Mouse (Mus musculus): ENCODE results near the gene Gstz1. TPM values are rescaled to one million over a fixed set of nuclear protein-coding genes. Genes with fewer than 3 reads are reported as not detected.
"Not testable (repeated sequence)": the region's sequence is repeated elsewhere in the genome, so short reads cannot be mapped to it uniquely, and the experiment has no call there.

Gstz1 gene
- polyA plus RNA-seq, 1 experiment = 93.6 TPM

DNA sequence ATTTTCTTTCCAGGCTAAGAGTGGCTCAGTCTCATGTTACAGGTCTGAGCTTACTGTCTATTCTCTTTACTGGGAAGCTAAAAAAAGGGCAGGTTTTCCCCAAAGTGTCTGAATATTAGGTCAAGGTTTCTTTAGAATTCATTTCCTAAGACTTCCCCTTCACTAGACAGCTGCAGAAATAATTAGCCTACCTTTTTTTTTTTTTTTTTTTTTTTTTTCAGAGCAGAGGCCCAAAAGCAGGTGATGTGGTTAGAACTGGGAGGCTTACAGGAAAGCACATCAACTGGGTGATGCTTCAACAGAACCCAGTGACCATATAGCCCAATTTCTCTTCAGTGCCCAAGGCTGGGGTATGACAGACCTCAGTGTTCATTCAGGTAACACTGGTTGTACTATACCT lies 49.3 kb downstream of the Gstz1 start:
- Histone ChIP-seq H3K4me1 (ENCODE audit: control insufficient read depth, insufficient read depth, low read length) (peaks cover 6% of the 10 kb centered on the region; the same call in 1 of the 2 replicates), H3K4me3 (ENCODE audit: insufficient read depth, low read length) (no peak overlapping the region), H3K27ac (ENCODE audit: insufficient read depth, low read length) (no peak overlapping the region)
- TF ChIP-seq CTCF (IDR thresholded peaks at IDR 0.05; ENCODE audit: extremely low read depth, insufficient read depth, low read length) (no peak), POLR2A (IDR thresholded peaks at IDR 0.05; ENCODE audit: extremely low read depth, insufficient read depth, low read length) (no peak)

DNA sequence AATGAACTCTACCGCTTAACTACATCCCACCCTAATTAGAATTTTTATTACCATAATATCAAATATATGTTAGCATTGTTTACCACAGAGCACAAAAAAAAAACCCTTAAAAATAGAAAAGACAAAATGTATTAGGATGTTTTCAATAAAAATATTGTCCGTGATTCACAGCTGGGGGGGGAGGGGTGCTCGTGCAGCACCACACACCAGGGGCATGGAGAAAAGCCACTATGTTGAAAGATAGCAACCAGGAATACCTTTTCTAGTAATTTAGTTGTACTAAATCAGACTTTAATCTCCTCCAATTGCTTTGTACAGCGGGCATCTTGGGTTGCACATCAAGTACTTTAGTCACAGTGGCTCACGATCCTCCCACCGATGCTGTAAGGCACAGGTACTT lies 51.8 kb downstream of the Gstz1 start:
- no peak for TF ChIP-seq POLR2A (IDR thresholded peaks at IDR 0.05; ENCODE audit: extremely low read depth, insufficient read depth, low read length)
- no peak for TF ChIP-seq CTCF (IDR thresholded peaks at IDR 0.05; ENCODE audit: extremely low read depth, insufficient read depth, low read length)
- H3K27ac ChIP-seq (ENCODE audit: insufficient read depth, low read length) = no peak overlapping the region
- peaks cover 6% of the 10 kb centered on the region; the same call in 1 of the 2 replicates for H3K4me1 ChIP-seq (ENCODE audit: control insufficient read depth, insufficient read depth, low read length)
- H3K4me3 ChIP-seq (ENCODE audit: insufficient read depth, low read length) = peak overlapping the region; percentile 78

DNA sequence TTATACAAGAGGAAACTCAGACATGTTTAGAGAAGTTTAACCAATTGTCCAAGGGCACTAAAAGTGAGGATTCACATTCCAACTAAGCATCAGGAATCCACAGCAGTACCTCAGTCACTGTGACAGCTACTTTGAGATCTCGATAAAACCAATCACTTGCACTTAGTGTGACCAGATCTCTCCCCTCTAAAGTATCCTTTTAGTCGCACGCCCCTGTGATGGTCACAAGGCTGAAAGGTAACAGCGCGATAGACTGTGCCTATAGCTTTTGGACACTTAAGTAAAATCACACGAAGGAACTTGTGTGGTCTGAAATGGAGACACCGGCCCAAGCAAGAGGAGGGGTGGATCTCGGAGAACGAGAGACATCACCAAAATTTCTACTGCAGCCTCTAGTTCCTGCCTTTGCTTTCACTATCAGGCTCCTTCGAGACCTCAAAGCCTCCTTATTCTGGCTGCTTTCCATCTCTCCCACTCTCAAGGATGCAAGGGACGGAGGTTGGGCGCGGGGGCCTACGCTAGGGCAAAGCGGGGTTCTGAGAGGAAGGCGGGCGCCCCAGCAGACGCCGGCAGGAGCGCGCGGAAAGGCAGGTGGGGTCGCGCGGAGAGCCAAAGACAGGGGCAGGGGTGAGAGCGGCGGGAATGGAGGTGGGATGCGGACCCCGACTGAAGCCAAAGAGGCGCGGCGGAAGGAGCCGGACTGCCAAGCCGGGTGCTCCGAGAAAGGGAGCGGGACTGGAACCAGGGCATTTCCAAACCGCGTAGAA lies 52.4 kb downstream of the Gstz1 start, which contains the start of gene Samd15:
Gene Samd15 (plus strand): TSS at position 518 of the 767 bp plus-strand sequence.
- TF ChIP-seq POLR2A (IDR thresholded peaks at IDR 0.05; ENCODE audit: extremely low read depth, insufficient read depth, low read length) (no peak), CTCF (IDR thresholded peaks at IDR 0.05; ENCODE audit: extremely low read depth, insufficient read depth, low read length) (no peak)
- H3K27ac ChIP-seq (ENCODE audit: insufficient read depth, low read length) = peak within 1 kb of the TSS; percentile 85
- peaks cover 6% of the 10 kb centered on the region; the same call in 1 of the 2 replicates for H3K4me1 ChIP-seq (ENCODE audit: control insufficient read depth, insufficient read depth, low read length)
- peak within 1 kb of the TSS; percentile 78 for H3K4me3 ChIP-seq (ENCODE audit: insufficient read depth, low read length)

DNA sequence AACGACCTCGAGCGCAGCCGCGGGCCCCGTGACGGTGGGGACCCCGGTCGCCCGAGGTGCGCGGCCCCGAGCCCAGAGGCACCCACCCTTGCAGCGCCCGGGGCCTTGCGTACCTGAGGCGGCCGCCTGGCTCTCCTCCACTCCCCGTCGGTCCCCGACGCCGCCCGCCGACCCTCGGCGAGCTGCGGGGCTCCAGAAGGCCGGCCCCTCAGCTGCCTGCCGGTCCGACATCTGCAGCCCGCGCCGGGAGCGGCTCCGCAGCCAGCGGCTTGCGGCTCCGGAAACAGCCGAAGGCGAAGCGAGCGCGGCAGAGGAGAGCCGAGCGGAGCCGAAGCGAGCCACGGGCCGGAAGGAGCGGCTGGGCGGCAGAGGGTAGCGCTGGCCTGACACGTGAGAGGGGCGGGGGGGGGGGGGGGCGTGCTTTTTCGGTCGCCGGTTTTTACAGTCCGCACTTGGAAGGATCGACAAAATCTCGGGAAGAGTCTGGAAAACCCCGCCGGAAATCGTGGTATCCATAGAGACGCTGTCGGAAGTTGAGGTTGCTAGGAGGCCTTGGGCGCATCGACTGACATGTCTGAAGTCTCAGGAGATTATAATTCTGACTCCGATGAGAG lies 53.1 kb downstream of the Gstz1 start, which contains the start of gene Tmed8:
Gene Tmed8 (minus strand): TSS at position 482 of the 614 bp plus-strand sequence.
- Histone ChIP-seq H3K27ac (ENCODE audit: insufficient read depth, low read length) (peak within 1 kb of the TSS; percentile 85), H3K4me3 (ENCODE audit: insufficient read depth, low read length) (peak within 1 kb of the TSS; percentile 78), H3K4me1 (ENCODE audit: control insufficient read depth, insufficient read depth, low read length) (peaks cover 6% of the 10 kb centered on the region; the same call in 1 of the 2 replicates)
- TF ChIP-seq POLR2A (IDR thresholded peaks at IDR 0.05; ENCODE audit: extremely low read depth, insufficient read depth, low read length) (no peak), CTCF (IDR thresholded peaks at IDR 0.05; ENCODE audit: extremely low read depth, insufficient read depth, low read length) (no peak)

DNA sequence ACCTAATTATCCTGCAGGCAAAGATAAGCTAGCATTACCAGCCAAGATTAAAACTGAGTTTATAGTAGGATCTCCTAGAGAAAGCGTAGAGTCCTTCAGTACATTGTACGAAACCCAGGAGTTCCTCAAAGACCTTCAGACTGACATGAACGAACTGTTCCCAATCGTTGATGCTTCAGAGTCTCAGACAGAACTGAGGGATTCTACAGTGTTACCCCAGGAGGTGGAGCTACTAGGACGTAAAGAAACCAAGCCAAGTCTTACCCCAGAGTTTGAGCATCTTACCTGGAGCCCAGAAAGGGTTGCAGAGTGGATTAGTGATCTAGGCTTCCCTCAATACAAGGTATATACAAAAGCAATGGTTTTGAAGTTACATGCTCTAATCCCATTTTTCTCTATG lies 54.7 kb downstream of the Gstz1 start:
- Histone ChIP-seq H3K4me1 (ENCODE audit: control insufficient read depth, insufficient read depth, low read length) (peaks cover 6% of the 10 kb centered on the region; the same call in 1 of the 2 replicates), H3K27ac (ENCODE audit: insufficient read depth, low read length) (no peak overlapping the region), H3K4me3 (ENCODE audit: insufficient read depth, low read length) (no peak overlapping the region)
- no peak for TF ChIP-seq POLR2A (IDR thresholded peaks at IDR 0.05; ENCODE audit: extremely low read depth, insufficient read depth, low read length)
- TF ChIP-seq CTCF (IDR thresholded peaks at IDR 0.05; ENCODE audit: extremely low read depth, insufficient read depth, low read length) = no peak

DNA sequence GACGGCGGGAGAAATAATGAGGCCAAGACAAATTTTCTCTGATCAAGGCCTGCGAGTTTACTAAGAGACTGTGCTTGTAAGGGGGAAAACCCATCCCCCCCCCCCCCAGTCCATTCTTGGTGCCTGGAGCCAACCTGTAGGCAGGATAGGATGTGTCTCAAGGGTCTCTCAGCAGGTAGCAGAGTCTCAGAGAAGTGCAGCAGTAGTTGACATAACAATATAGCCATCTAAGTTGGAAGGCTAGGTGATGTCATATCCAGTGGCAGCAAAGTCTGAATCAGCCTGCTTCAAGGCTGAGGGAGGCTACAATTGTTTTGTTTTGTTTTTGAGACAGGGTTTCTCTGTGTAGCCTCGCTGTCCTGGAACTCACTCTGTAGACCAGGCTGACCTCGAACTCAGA lies 58.8 kb downstream of the Gstz1 start:
- H3K27ac ChIP-seq (ENCODE audit: insufficient read depth, low read length); H3K4me3 ChIP-seq (ENCODE audit: insufficient read depth, low read length); H3K4me1 ChIP-seq (ENCODE audit: control insufficient read depth, insufficient read depth, low read length): not testable (repeated sequence)

DNA sequence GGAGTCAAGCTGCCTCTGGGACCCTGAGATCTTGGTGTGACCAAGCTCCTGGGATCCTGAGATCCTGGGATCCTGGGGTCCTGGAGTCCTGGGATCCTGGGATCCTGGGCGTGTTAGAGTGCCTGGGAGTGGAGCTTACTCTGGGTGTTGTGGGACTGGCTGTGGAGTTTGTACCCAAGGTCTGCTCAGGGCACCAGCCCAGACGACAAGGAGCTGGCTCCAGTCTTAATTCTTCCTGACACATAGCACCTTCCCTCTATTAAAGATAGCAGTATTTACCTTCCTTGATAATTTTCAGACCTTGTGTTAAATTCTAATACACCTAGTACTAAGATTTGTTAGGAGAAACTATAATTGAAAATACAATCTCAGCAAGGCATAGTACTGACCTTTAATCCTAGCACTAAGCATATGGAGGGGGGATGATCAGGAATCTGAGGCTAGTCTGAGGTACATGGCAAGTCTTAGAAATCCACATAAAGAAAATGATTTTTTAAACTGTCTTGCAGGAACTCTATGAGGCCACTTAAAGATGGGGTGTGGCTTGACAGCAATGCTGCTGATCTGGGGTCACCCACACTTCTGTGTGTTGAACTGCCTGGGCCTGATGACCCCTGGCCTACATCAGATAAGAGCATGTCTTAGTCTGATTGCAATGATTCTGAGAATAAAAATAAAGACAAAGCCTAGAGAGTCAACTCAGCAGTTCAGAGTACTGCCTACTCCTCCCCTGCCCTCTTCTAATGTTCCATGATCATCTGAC lies 66.1 kb downstream of the Gstz1 start:
- TF ChIP-seq CTCF (IDR thresholded peaks at IDR 0.05; ENCODE audit: extremely low read depth, insufficient read depth, low read length) (no peak), POLR2A (IDR thresholded peaks at IDR 0.05; ENCODE audit: extremely low read depth, insufficient read depth, low read length) (no peak)
- H3K4me3 ChIP-seq (ENCODE audit: insufficient read depth, low read length) = no peak overlapping the region
- H3K27ac ChIP-seq (ENCODE audit: insufficient read depth, low read length) = no peak overlapping the region
- no peaks in the 10 kb centered on the region for H3K4me1 ChIP-seq (ENCODE audit: control insufficient read depth, insufficient read depth, low read length)

Other genes with a start within 250 kb of the Gstz1 start
- gene Cipc, start 200.1 kb upstream of the Gstz1 start, polyA plus RNA-seq (2012; rRNA removed) = 83.7 and 84.4 TPM in 2 replicates
- 61.1 and 65.1 TPM in 2 replicates for gene Zdhhc22, start 156.7 kb upstream of the Gstz1 start, polyA plus RNA-seq (2012; rRNA removed)
- gene Tmem63c, start 125.8 kb upstream of the Gstz1 start, polyA plus RNA-seq (2012; rRNA removed) = 39.0 and 41.3 TPM in 2 replicates
- 8.9 and 9.5 TPM in 2 replicates for gene Ngb, start 44.6 kb upstream of the Gstz1 start, polyA plus RNA-seq (2012; rRNA removed)
- gene Pomt2, start 803 bp downstream of the Gstz1 start, polyA plus RNA-seq (2012; rRNA removed) = 19.0 and 19.3 TPM in 2 replicates
- 2.8 and 3.4 TPM in 2 replicates for gene Samd15, start 52.6 kb downstream of the Gstz1 start, polyA plus RNA-seq (2012; rRNA removed)
- gene Tmed8, start 53.3 kb downstream of the Gstz1 start, polyA plus RNA-seq (2012; rRNA removed) = 20.5 and 21.5 TPM in 2 replicates
- gene Noxred1, start 91.6 kb downstream of the Gstz1 start, polyA plus RNA-seq (2012; rRNA removed) = 2.0 and 2.5 TPM in 2 replicates
- gene Vipas39, start 119.1 kb downstream of the Gstz1 start, polyA plus RNA-seq (2012; rRNA removed) = 61.0 and 64.0 TPM in 2 replicates
- gene Ahsa1, start 119.3 kb downstream of the Gstz1 start, polyA plus RNA-seq (2012; rRNA removed) = 179 and 189 TPM in 2 replicates
- gene Ism2, start 152.5 kb downstream of the Gstz1 start, polyA plus RNA-seq (2012; rRNA removed) = 0.23 and 0.25 TPM in 2 replicates
- gene Sptlc2, start 241.2 kb downstream of the Gstz1 start, polyA plus RNA-seq (2012; rRNA removed) = 22.4 and 25.0 TPM in 2 replicates